Mouse (Mus musculus) heart, postnatal 0 days (tissue): Measurements from ENCODE around the gene Inpp5d.

Experiments used
- CTCF ChIP-seq: IDR thresholded peaks from 2 replicates; pipeline ENCODE4 v1.5.1; 2016; ENCODE audit warnings: antibody characterized with exemption, control low read depth, low read depth
- EP300 ChIP-seq: IDR thresholded peaks from 2 replicates; pipeline ENCODE4 v1.6.1; 2016; ENCODE audit warnings: antibody characterized with exemption, low read depth

GRCm38 (mm10) chr1:87645041-87645440 lies 24.9 kb downstream of the Inpp5d start:
- no peak for TF ChIP-seq EP300
- TF ChIP-seq CTCF: no peak
